Mouse (Mus musculus) kidney, postnatal 10 days (tissue): ENCODE data around the gene Psmd14.

Source experiments
- DNase-seq: peaks from one replicate; pipeline ENCODE4 v3.0.0; 2021; ENCODE audit warnings: mixed read lengths

Psmd14 gene

DNA sequence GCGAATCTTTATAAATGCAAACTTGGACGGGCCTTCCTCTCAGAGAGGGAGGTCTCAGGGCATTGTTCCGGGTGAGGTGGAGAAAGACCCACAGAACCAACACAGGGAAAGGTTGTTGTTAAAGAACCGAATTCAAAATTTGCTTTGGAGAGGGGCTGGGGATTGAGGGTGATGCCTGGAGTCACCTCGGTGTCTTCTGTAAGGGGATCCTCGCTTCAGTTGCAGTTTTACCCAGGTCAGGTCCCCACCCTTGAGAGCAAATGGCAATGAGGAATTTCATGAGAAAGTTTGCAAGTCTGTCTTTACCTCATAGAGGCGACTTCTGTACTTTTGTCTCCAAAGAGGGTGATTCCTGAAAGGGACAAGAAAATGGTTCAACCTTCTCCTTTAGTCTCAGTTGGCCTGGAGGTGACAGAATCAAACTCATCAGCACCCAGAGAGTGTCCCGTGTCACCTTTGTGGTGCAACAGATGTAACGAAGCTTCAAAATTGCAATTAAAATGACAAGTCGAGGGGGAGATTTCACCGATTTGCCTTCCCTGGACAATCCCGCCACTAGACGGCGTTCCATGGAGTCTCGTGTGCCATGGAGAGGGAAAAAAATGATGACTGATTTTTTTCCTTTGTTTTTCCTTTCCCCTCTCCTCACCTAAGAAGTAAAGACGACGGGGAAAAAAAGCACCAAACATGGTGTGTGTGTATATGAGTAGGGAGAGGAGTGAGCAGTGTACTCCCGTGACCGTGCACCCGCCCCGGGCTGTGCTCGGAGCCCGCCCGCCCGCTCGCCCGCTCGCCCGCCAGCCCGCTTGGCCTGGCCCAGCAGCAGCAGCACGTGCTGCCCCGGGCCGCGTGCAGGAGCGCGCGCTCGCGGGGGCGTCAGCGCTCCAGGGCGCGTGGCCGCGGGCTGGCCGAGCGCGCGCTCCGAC is 103.3 kb downstream of the Psmd14 start:
- peak; percentile 42 for DNase-seq

DNA sequence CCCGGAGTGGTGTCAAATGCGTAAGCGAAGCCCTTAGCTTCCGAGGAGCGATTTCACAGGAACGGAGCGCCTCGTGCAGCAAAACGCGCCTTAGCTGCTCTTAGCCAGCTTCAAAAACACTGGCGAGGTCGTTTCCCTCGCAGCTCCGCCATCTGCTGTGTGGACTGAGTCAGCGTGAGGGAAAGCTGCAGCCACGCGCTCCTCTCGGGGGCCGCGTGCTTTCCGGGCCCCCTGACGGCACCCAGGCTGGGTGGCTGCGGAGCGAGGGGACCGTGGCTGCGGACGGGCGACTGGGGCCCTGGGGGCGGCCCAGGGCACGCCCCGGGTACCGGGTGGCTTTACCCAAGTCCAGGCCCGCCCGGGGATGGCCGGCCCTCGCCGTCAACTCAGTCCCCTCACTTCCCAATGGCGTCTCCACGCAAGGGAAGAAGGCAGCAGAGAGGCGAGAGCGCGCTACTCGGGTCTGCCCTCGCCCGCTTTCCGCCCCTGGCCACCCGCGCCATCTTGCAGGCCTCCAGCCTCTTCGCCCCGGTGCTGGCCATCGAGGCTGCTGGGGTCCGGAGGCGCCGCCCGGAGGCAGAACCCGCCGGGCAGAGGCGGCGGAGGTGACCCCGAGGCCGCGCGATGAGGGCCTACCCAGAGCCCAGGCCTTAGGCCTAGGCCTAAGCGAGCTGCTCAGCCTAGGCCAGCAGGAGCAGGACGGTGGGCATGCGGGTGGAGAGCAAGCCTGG is 104.3 kb downstream of the Psmd14 start:
- peak; percentile 41 for DNase-seq

- no peak for DNase-seq
Observed at GRCm38 (mm10) chr2:61818197-61818596, 106.7 kb downstream of the Psmd14 start.

DNA sequence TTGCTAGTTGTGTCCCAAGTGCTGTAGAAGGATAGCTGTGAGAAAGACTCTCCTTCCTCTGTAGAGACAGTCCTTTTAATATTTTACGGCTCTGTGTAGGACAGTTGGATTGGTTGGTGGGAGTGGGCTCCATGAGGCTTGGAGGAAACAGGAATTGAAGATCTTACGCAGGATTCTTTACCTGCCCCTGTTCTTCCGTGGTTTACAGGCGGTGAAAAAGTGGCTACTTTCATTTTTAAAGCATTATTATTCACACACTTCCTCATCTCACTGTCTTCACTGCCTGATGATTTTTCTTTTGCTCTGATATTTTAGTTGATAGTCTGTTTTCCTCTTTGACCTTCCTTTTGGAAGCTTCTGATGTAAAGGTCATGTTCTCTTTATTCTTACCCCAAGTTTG is 108.7 kb downstream of the Psmd14 start:
- no peak for DNase-seq

- no peak for DNase-seq
Observed at GRCm38 (mm10) chr2:61823426-61824140, 112.1 kb downstream of the Psmd14 start.

GRCm38 (mm10) chr2:61837243-61837806 is 125.8 kb downstream of the Psmd14 start:
- DNase-seq = no peak
